Mouse (Mus musculus) spleen, adult 12 weeks (tissue): ENCODE results near the gene Ccm2l.
A peak's percentile ranks its signal among the peaks of the same experiment; 100 is the strongest.

Experiments
- DNase-seq: peaks from one replicate; pipeline ENCODE4 v3.0.0; 2022; ENCODE audit warnings: low spot score

Gene Ccm2l

DNA sequence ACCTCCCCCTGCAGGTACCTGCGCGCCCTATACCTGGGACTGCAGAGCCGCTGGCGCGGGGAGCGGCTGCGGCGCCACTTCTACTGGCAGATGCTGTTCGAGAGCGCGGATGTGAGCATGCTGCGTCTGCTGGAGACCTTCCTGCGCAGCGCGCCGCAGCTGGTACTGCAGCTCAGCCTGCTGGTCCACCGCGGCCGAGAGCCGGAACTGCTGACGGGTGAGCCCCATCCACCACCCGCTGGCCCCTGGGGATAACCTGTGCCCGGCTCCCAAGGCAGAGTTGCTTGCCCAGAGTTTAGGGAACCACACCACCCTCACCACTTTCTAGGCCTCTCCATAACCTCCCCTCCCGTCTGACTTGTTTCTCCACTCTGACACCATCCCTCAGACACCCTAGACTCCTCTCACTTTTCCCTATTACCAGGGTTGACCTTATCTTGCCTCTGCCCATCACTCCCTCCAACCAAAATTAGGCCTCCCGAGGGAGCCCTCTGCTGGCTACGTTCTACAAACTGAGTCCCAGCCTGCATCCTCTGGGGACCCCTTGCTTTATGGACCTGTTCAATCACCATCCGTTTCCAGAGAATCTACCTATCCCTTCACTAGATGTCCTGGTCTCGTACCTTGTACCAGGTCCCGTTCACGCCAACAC, 12.9 kb upstream of the Ccm2l start:
- DNase-seq = no peak

- DNase-seq = no peak
Measured at GRCm38 (mm10) chr2:153053896-153054295, 11.9 kb upstream of the Ccm2l start.

DNA sequence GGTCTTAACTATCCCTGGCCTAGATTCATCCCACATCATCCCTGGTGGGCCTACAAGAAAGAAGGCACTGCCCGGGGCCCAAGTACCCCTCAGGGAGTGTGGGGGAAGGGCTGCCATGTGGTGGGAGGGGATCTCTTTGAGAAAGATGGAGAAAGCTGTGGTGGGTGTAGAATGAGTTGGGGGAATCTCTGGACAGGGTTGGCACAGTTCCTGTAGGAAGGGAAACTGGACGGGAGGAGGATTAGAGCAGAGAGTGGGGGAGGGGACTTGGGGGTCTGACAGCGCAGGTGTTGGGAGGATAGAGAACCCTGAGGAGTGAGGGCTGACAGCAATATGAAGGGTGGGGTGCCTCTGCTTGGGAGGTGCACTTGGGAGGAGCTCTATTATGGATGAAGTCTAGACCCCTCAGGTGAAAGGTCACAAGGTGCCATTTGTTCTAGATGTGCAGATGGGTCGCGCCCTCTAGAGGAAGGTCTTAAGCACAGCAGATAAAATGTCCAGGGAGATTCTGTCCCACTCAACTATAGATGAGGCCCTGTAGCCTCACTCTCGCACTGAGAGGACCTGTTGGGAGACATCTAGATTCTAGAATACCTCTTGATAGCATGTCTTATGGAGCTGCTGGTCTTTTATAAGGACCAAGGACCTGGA, 10.4 kb upstream of the Ccm2l start:
- DNase-seq = no peak

GRCm38 (mm10) chr2:153058365-153058764, 7.4 kb upstream of the Ccm2l start:
- no peak for DNase-seq

GRCm38 (mm10) chr2:153060216-153060615, 5.5 kb upstream of the Ccm2l start:
- DNase-seq = no peak

- no peak for DNase-seq
Measured at GRCm38 (mm10) chr2:153063394-153063793, 2.4 kb upstream of the Ccm2l start.

- DNase-seq = no peak
Measured at GRCm38 (mm10) chr2:153064190-153064970, 1.4 kb upstream of the Ccm2l start.

GRCm38 (mm10) chr2:153066991-153067390, 1.2 kb downstream of the Ccm2l start:
- no peak for DNase-seq

DNA sequence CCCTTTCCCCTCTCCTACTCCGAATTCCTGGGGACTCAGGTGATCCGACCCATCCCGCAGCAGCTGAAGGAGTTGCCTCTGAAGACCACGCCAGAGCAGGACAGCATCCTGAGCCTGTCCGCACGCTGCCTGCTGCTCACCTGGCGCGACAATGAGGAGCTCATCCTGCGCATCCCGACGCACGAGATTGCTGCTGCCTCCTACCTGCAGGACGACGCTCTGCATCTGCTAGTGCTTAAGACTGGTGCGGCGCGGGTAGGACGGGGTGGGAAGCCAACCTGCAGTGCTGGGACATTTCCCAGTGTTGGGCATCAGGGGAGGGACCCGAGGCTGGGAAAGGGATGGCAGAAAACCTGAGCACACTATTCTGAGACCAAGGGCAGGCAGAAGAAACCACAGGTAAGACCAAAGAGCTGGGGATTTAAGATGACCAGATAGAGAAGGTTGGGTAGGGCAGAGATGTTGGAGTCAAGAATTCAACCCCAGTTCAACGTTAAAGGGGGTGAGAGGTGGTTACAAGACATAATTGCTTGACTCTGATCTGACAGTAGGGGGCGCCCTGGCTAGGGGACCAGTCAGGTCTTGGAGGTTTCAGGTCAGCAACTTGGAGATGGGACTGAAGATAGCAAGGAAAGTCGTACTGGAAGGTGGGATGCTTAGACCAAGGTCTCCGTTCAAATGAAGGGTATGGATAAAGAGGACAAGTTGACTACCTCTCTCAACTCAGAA, 5.2 kb downstream of the Ccm2l start:
- DNase-seq = no peak

- DNase-seq = no peak
Measured at GRCm38 (mm10) chr2:153071491-153072184, 5.9 kb downstream of the Ccm2l start.

DNA sequence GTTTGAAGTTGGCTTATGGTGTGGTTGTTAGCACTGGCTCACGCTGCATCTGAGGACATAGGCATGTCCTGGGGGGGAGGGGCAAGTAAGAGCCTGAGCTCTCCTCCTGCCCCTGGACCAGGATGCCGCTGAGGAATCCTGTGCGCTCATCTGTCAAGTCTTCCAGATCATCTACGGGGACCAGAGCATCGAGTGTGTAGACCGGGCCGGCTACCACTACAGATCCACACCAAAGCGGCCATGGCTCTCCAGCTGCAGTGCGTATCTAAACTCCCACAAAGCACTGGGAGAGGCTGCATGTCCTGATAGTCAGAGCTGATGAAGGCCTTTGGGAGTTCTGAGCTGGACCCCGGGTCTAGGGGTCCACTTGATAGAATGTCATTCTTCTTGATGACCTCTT, 8.9 kb downstream of the Ccm2l start:
- DNase-seq = no peak

GRCm38 (mm10) chr2:153075961-153076360, 10.2 kb downstream of the Ccm2l start:
- DNase-seq = no peak

DNA sequence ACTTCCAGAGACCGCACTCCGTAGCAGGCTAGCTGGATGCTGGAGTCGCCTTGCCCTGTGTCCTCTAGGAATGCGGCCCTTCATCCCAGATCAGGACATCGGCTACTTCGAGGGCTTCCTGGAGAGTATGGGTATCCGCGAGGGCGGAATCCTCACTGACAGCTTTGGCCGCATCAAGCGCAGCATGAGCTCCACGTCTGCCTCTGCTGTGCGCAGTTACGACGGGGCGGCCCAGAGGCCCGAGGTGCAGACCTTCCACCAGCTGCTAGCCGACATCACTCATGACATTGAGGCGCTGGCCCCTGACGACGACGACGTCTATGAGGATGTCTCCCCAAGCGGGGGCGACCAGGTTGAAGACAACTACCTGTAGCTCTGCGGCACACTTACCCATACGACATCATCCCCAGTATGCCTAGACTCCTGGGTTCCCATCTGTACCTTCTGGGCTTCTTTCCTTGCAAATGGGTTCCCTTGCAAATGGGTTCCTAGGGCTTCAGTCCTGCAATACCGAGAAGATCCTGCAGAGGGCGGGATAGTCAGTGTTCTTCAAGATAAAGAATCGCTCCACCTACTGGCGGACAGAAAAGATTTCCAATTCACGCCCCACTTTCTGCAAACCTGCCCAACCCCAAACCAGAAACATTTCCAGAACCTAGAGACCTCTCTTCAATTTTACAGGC, 15.2 kb downstream of the Ccm2l start:
- peak; percentile 66 for DNase-seq

GRCm38 (mm10) chr2:153081866-153082265, 16.1 kb downstream of the Ccm2l start:
- no peak for DNase-seq

DNA sequence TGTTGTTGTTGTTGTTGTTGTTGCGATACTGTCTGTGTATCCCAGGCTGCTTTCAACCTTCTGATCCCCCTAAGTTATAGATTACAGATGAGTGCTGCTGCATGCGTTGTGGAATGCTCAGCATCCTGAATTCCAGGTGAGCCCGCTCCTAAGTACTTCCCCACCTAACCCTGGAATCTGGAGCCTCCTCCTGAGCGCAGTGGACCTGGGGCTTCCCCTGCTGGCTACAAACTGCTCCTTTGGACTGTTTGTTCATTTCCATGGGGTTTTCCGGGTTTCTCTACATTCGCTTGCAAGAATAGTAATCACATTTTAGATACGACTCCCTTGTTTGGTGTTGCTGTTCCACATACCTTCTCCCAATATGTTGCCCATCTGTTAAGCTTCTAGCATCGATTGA, 17.5 kb downstream of the Ccm2l start:
- no peak for DNase-seq

- no peak for DNase-seq
Measured at GRCm38 (mm10) chr2:153083824-153084223, 18.1 kb downstream of the Ccm2l start.

DNA sequence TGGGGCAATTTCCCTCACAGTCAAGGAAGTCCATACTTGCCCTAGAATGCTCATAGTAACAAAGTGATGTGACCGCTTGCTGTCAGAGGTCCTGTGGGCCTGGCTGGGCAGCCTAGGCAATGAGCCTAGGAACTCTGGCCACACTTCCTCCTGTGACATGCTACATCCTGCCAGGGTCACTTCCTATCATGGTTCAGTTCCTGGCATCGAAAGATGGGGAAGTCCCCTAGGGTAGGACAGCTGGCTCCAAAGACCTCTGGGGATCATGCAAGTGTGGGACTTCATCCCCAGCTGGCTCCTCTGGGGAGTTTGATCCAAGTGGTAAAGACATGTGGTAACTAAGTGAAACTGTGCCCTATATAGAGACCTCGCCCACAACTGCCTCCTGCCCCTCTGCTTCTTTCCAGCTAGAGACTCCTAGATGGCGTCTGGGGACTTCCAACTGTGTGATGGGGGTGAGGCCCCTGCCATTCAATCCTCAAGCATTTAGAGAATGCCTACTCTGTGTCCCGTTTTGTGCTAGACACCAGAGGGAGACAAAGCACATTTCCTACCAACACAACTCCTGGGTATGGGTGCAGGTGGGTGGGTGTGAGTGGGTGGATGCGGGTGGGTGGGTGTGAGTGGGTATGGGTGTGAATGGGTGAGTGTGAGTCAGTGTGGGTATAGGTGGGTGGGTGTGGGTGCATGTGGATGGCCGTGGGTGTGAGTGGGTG, 18.7 kb downstream of the Ccm2l start:
- no peak for DNase-seq

DNA sequence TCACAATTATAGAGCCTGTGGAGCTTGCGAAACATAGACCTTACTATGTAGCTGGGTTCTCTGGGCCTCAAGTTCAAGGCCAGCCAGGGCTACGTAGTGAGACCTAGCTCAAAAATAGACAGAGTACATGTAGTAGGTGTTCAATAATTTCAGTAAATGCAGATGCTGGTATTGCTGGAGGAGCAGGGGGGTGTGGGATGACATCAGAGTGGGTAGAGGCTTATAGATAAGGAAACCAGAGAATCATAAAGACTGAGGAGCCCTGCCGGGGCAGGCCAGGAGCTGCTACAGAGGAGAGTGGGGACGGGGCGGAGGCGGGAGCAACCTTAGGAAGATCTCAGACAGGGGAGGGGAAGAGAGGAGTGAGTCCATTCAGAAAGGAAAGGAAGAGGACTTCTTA, 19.8 kb downstream of the Ccm2l start:
- DNase-seq = no peak

GRCm38 (mm10) chr2:153086166-153086565, 20.4 kb downstream of the Ccm2l start:
- DNase-seq = no peak

GRCm38 (mm10) chr2:153087091-153087490, 21.3 kb downstream of the Ccm2l start:
- DNase-seq = no peak

DNA sequence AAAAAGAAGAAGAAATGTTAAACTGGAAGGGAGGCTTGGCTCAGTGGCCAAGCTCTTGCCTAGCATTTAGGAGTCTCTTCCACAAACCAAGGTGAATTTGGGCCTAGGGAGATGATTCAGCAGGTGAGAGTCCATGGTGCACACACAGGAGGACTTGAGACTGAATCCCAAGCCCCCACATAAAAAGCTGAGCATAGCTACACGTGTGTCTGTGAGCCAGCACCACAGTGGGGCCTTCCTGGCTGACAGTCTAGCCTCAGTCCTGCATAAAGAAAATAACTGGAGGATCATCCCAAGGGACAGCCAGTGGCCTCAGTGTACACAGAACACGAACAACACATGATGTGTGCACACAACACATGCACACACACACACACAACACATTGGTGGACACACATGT, 23.6 kb downstream of the Ccm2l start:
- DNase-seq = no peak
